Mouse (Mus musculus): ENCODE data around the gene Pafah2. TPM values are rescaled to one million over a fixed set of nuclear protein-coding genes. Genes with fewer than 3 reads are reported as not detected.

Gene Pafah2
- polyA plus RNA-seq, 1 experiment, result 16.5 TPM

DNA sequence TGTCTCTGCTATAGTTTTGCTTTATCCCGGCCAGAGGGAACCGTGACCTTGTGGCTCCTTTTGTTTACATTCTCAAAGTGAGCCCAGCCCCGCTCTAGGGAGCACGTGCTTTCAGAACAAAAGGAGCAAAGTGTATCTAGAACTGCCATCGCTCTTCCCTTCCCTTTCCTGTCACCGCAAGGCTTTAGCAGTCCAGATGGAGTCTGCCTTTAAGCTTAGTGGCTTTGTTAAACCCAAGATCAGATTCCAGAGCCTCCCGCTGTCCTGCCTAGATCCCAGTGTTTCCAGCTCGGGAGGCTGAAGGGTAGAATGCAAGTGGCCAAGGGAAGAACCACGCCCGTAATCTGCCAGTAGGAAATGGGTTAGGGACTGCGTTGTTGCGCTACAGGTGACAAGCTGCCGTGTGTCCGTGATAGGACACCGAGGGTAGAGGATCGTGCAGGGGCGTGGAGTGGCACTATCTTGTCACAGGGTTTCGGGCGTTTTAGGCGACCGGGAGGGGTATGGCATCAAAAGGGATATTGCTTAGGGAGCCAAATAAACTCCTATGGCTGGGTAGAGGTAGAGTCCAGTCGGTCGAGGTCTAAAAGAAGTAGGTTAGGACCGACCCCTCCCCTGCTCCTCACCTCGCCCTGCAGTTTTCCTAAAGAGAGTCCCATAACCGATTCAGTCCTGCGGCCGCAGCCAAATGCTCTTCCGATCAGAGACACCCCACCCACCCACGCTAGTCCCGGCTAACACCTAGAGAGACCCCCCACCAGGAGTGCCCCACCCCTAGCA lies 71.5 kb downstream of the Pafah2 start:
- Histone ChIP-seq H3K4me3 (ENCODE audit: low read depth, low read length) (peak overlapping the region; percentile 60), H3K9me3 (replicated peaks; ENCODE audit: control insufficient read depth, insufficient read depth, low read length, poor library complexity, severe bottlenecking) (no peaks in the 10 kb centered on the region), H3K9ac (ENCODE audit: low read depth, poor library complexity, severe bottlenecking) (no peak overlapping the region; the same call in 1 of the 2 replicates), H3K36me3 (ENCODE audit: control insufficient read depth, insufficient read depth, low read length, poor library complexity, severe bottlenecking) (peaks cover 15% of the 10 kb centered on the region), H3K27me3 (ENCODE audit: control insufficient read depth, insufficient read depth, low read length, poor library complexity, severe bottlenecking) (no peaks in the 10 kb centered on the region), H3K4me1 (ENCODE audit: control insufficient read depth, insufficient read depth, low read length) (peaks cover 2% of the 10 kb centered on the region), H3K27ac (ENCODE audit: insufficient read depth, low read length) (peak overlapping the region; percentile 67)
- TF ChIP-seq CTCF (IDR thresholded peaks at IDR 0.05; ENCODE audit: low read depth, low read length), result no peak
- no peak for TF ChIP-seq POLR2A (IDR thresholded peaks at IDR 0.05; ENCODE audit: insufficient read depth, low read length)
- TF ChIP-seq EP300 (IDR thresholded peaks at IDR 0.05; ENCODE audit: insufficient read depth, low read depth, low read length), result peak; percentile 43; the same call in 1 of the 2 replicates

GRCm38 (mm10) chr4:134468215-134468575 lies 72.1 kb downstream of the Pafah2 start, which contains the start of gene Stmn1:
Stmn1 (plus strand) TSS chr4:134468320.
- Histone ChIP-seq H3K36me3 (ENCODE audit: control insufficient read depth, insufficient read depth, low read length, poor library complexity, severe bottlenecking) (peaks cover 20% of the 10 kb centered on the region), H3K9me3 (replicated peaks; ENCODE audit: control insufficient read depth, insufficient read depth, low read length, poor library complexity, severe bottlenecking) (no peaks in the 10 kb centered on the region), H3K27ac (ENCODE audit: insufficient read depth, low read length) (peak within 1 kb of the TSS; percentile 75), H3K4me1 (ENCODE audit: control insufficient read depth, insufficient read depth, low read length) (peaks cover 2% of the 10 kb centered on the region), H3K9ac (ENCODE audit: low read depth, poor library complexity, severe bottlenecking) (peak within 1 kb of the TSS; percentile 70), H3K4me3 (ENCODE audit: low read depth, low read length) (peak within 1 kb of the TSS; percentile 60), H3K27me3 (ENCODE audit: control insufficient read depth, insufficient read depth, low read length, poor library complexity, severe bottlenecking) (no peaks in the 10 kb centered on the region)
- TF ChIP-seq CTCF (IDR thresholded peaks at IDR 0.05; ENCODE audit: low read depth, low read length) (no peak), POLR2A (IDR thresholded peaks at IDR 0.05; ENCODE audit: insufficient read depth, low read length) (peak; percentile 95), EP300 (IDR thresholded peaks at IDR 0.05; ENCODE audit: insufficient read depth, low read depth, low read length) (no peak; the same call in 1 of the 2 replicates)

DNA sequence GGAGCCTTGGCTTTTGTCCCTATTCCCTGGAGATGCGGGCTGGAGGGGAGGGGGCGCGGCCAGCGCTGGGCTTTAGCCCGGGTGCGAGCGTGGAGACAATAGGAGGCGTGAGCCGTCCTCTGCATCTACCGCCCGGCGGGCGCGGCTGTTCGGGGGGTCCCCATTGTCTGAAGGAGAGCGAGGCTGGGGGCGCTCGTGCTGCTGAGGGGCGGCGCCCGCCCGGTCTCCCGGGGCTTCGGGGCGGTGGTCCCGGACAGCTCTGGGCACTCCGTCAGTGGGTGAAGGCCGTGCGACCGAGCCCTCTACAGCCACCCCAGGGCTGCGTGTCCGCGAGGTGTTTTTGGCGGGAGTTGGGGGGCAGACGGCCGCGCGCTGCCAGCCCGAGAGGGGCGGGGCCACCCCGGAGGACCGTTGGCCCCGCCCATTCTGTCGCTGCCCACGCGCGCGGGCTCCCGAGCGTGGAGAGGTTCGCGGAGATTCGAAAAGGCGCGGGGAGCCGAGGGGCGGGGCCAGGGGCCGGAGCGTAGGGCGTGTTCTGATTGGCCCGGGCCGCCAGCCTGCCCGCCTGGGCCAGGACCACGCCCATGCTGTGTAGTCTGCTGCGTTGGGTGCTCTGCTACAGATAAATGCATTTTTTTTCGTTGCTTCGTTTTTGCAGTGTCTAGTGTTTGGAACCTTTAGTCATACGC lies 72.6 kb downstream of the Pafah2 start:
- Histone ChIP-seq H3K4me1 (ENCODE audit: control insufficient read depth, insufficient read depth, low read length) (peaks cover 2% of the 10 kb centered on the region), H3K4me3 (ENCODE audit: low read depth, low read length) (peak overlapping the region; percentile 53), H3K27ac (ENCODE audit: insufficient read depth, low read length) (peak overlapping the region; percentile 75), H3K36me3 (ENCODE audit: control insufficient read depth, insufficient read depth, low read length, poor library complexity, severe bottlenecking) (peaks cover 21% of the 10 kb centered on the region), H3K9ac (ENCODE audit: low read depth, poor library complexity, severe bottlenecking) (peak overlapping the region; percentile 70), H3K27me3 (ENCODE audit: control insufficient read depth, insufficient read depth, low read length, poor library complexity, severe bottlenecking) (no peaks in the 10 kb centered on the region), H3K9me3 (replicated peaks; ENCODE audit: control insufficient read depth, insufficient read depth, low read length, poor library complexity, severe bottlenecking) (no peaks in the 10 kb centered on the region)
- TF ChIP-seq CTCF (IDR thresholded peaks at IDR 0.05; ENCODE audit: low read depth, low read length) (no peak), POLR2A (IDR thresholded peaks at IDR 0.05; ENCODE audit: insufficient read depth, low read length) (no peak), EP300 (IDR thresholded peaks at IDR 0.05; ENCODE audit: insufficient read depth, low read depth, low read length) (peak; percentile 23; the same call in 1 of the 2 replicates)

DNA sequence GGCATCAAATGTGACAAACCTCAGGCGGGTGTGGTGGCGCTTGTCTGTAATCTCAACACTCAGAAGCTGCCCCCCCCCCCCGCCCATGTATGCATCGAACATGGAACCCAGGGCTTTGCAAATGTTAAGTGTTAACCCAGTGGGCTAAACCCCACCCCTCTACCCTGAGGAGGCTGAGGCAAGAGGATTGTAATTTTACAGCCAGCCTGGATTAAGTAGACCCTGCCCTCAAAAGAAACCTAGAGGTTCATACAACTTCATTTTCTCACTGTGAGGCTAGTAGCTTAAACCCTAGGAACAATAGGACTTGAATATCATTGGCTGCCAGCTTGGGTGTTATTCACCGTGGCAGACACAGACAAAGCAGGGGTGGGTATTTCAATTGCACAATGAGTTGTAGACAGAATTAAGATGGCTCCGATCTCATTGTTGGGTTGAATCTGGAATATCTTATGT lies 73.2 kb downstream of the Pafah2 start:
- no peak overlapping the region for H3K4me3 ChIP-seq (ENCODE audit: low read depth, low read length)
- H3K9me3 ChIP-seq (replicated peaks; ENCODE audit: control insufficient read depth, insufficient read depth, low read length, poor library complexity, severe bottlenecking), result no peaks in the 10 kb centered on the region
- TF ChIP-seq EP300 (IDR thresholded peaks at IDR 0.05; ENCODE audit: insufficient read depth, low read depth, low read length) (no peak), CTCF (IDR thresholded peaks at IDR 0.05; ENCODE audit: low read depth, low read length) (no peak), POLR2A (IDR thresholded peaks at IDR 0.05; ENCODE audit: insufficient read depth, low read length) (no peak)
- H3K4me1 ChIP-seq (ENCODE audit: control insufficient read depth, insufficient read depth, low read length), result peaks cover 2% of the 10 kb centered on the region
- H3K36me3 ChIP-seq (ENCODE audit: control insufficient read depth, insufficient read depth, low read length, poor library complexity, severe bottlenecking), result peaks cover 23% of the 10 kb centered on the region
- peak overlapping the region; percentile 51; the same call in 1 of the 2 replicates for H3K27ac ChIP-seq (ENCODE audit: insufficient read depth, low read length)
- H3K27me3 ChIP-seq (ENCODE audit: control insufficient read depth, insufficient read depth, low read length, poor library complexity, severe bottlenecking), result no peaks in the 10 kb centered on the region
- H3K9ac ChIP-seq (ENCODE audit: low read depth, poor library complexity, severe bottlenecking), result peak overlapping the region; percentile 70

GRCm38 (mm10) chr4:134469985-134470384 lies 73.9 kb downstream of the Pafah2 start:
- no peak overlapping the region for H3K27ac ChIP-seq (ENCODE audit: insufficient read depth, low read length)
- no peak overlapping the region for H3K4me3 ChIP-seq (ENCODE audit: low read depth, low read length)
- H3K4me1 ChIP-seq (ENCODE audit: control insufficient read depth, insufficient read depth, low read length), result peaks cover 2% of the 10 kb centered on the region
- H3K27me3 ChIP-seq (ENCODE audit: control insufficient read depth, insufficient read depth, low read length, poor library complexity, severe bottlenecking), result no peaks in the 10 kb centered on the region
- peaks cover 24% of the 10 kb centered on the region for H3K36me3 ChIP-seq (ENCODE audit: control insufficient read depth, insufficient read depth, low read length, poor library complexity, severe bottlenecking)
- no peak overlapping the region for H3K9ac ChIP-seq (ENCODE audit: low read depth, poor library complexity, severe bottlenecking)
- TF ChIP-seq CTCF (IDR thresholded peaks at IDR 0.05; ENCODE audit: low read depth, low read length) (no peak), POLR2A (IDR thresholded peaks at IDR 0.05; ENCODE audit: insufficient read depth, low read length) (no peak), EP300 (IDR thresholded peaks at IDR 0.05; ENCODE audit: insufficient read depth, low read depth, low read length) (no peak)
- no peaks in the 10 kb centered on the region for H3K9me3 ChIP-seq (replicated peaks; ENCODE audit: control insufficient read depth, insufficient read depth, low read length, poor library complexity, severe bottlenecking)
